Mouse (Mus musculus) liver, postnatal 0 days (tissue): ENCODE measurements around the gene Fn1.

Source experiments
- CTCF ChIP-seq: sonication (generic); IDR thresholded peaks from 2 replicates; pipeline ENCODE4 v1.5.1; 2016; ENCODE audit warnings: antibody characterized with exemption, low read depth
- EP300 ChIP-seq: IDR thresholded peaks from 2 replicates; pipeline ENCODE4 v1.6.1; 2016; ENCODE audit warnings: antibody characterized with exemption, low read depth, mild to moderate bottlenecking

- TF ChIP-seq CTCF: no peak
- no peak for TF ChIP-seq EP300
These were observed 69.1 kb downstream of the Fn1 start for GRCm38 (mm10) chr1:71583900-71584299.
